Mouse (Mus musculus): ENCODE results near the gene Mtm1.

DNA sequence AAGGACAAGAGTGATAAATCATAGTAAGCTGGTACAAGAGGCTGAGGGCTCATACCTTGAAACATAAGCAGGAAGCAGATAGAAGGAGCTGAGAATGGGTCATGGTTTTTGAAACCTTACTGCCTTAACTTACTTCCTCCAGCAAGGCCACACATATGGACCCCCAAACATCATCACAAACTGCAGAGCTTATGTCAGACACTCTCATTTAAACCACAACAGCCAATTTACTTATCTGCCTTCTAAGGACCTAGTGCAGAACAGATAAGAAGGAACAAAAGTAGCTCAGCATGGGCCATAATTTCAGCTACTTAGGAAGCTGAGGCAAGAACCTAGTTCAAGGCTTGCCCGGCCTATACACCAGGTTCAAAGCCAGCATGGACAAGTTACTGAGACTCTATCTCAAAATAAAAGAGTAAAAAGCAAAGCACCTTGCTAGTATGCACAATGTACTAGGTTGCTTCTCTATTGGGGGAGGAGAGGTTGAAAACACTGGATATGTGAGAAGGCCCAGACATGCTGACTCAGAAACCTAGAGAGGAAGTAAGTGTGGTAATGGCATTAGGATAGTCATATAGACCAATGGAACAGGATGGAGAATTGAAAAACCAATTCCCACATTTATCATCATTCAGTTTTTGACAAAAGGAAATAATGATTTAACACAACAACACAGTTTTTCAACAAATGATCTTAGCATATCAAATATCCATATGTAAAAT lies 4.6 kb upstream of the Mtm1 start:
- TF ChIP-seq EP300 (optimal IDR thresholded peaks at IDR 0.05): no peak
- TF ChIP-seq CTCF (IDR thresholded peaks at IDR 0.05; ENCODE audit: low read depth): no peak
